Mouse (Mus musculus): ENCODE data around the gene Prrt2. TPM values are rescaled to one million over a fixed set of nuclear protein-coding genes. Genes with fewer than 3 reads are reported as not detected.

Prrt2 gene
- polyA plus RNA-seq, 1 experiment from 2014 or later: 3.2 TPM

DNA sequence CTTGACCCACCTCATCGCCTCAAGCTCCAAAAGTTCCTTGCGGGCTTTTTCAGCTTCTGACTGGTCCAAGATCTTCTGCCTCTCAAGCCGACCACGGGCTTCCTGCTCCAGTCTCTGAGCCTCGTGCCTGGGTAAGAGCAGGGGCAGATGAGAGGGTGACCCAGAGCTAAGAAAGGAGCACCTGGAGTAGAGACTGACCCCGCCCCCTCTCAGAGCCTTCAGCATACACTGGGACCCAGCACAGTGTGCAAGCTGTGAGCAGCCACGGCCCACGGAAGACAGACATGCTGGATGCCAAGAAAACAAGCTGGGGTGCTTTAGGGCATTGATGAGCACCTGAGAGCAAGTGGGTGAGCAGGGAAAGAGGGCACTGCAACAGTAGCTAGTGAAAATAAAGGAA, 32.2 kb downstream of the Prrt2 start:
- Histone ChIP-seq H3K9me3 (ENCODE audit: control insufficient read depth, low read length) (no peaks in the 10 kb centered on the region), H3K27me3 (ENCODE audit: control insufficient read depth, insufficient read depth, low read length) (no peaks in the 10 kb centered on the region), H3K4me3 (ENCODE audit: control insufficient read depth in 1 of 2, insufficient read depth in 1 of 2, low read depth in 1 of 2, low read length in 2 of 2) (no peak overlapping the region), H3K4me2 (ENCODE audit: low read length) (no peak overlapping the region), H3K27ac (replicated peaks in 1 of 2; ENCODE audit: control insufficient read depth in 1 of 2, insufficient read depth in 1 of 2, low read depth in 2 of 2, low read length in 2 of 2) (no peak overlapping the region), H3K4me1 (ENCODE audit: control insufficient read depth in 2 of 2, insufficient read depth in 2 of 2, low read length in 2 of 2) (0 out of 4 replicates have a peak, but pooled peaks cover 0 to 5% of the 10 kb centered on the region in 2 experiments), H3K36me3 (ENCODE audit: control insufficient read depth, insufficient read depth, low read length) (0 out of 2 replicates have a peak, but pooled peaks cover 2% of the 10 kb centered on the region), H3K9ac (ENCODE audit: low read length) (no peak overlapping the region)
- no peak for ATAC-seq (ENCODE audit: insufficient number of reproducible peaks, insufficient read depth, low FRiP score, low read depth)
- 65% methylated on average over 8 of the region's 8 CpGs for WGBS

- Histone ChIP-seq H3K36me3 (ENCODE audit: control insufficient read depth, insufficient read depth, low read length) (0 out of 2 replicates have a peak, but pooled peaks cover 5% of the 10 kb centered on the region), H3K4me3 (ENCODE audit: control insufficient read depth in 1 of 2, insufficient read depth in 1 of 2, low read depth in 1 of 2, low read length in 2 of 2) (no peak overlapping the region), H3K9ac (ENCODE audit: low read length) (no peak overlapping the region), H3K27ac (replicated peaks in 1 of 2; ENCODE audit: control insufficient read depth in 1 of 2, insufficient read depth in 1 of 2, low read depth in 2 of 2, low read length in 2 of 2) (no peak overlapping the region), H3K4me1 (ENCODE audit: control insufficient read depth in 2 of 2, insufficient read depth in 2 of 2, low read length in 2 of 2) (0 out of 4 replicates have a peak, but pooled peaks cover 0 to 5% of the 10 kb centered on the region in 2 experiments), H3K27me3 (ENCODE audit: control insufficient read depth, insufficient read depth, low read length) (no peaks in the 10 kb centered on the region), H3K4me2 (ENCODE audit: low read length) (no peak overlapping the region), H3K9me3 (ENCODE audit: control insufficient read depth, low read length) (no peaks in the 10 kb centered on the region)
- WGBS: 42% methylated on average over 9 of the region's 9 CpGs
- ATAC-seq (ENCODE audit: insufficient number of reproducible peaks, insufficient read depth, low FRiP score, low read depth): no peak
Measured at GRCm38 (mm10) chr7:126986319-126986718, 34.7 kb downstream of the Prrt2 start.

GRCm38 (mm10) chr7:126984667-126985444, 36.2 kb downstream of the Prrt2 start:
- no peak for ATAC-seq (ENCODE audit: insufficient number of reproducible peaks, insufficient read depth, low FRiP score, low read depth)
- H3K4me3 ChIP-seq (ENCODE audit: control insufficient read depth in 1 of 2, insufficient read depth in 1 of 2, low read depth in 1 of 2, low read length in 2 of 2): no peak overlapping the region
- no peak overlapping the region for H3K27ac ChIP-seq (replicated peaks in 1 of 2; ENCODE audit: control insufficient read depth in 1 of 2, insufficient read depth in 1 of 2, low read depth in 2 of 2, low read length in 2 of 2)
- 37% methylated on average over 10 of the region's 10 CpGs for WGBS
- 0 out of 4 replicates have a peak, but pooled peaks cover 0 to 5% of the 10 kb centered on the region in 2 experiments for H3K4me1 ChIP-seq (ENCODE audit: control insufficient read depth in 2 of 2, insufficient read depth in 2 of 2, low read length in 2 of 2)
- H3K27me3 ChIP-seq (ENCODE audit: control insufficient read depth, insufficient read depth, low read length): no peaks in the 10 kb centered on the region
- no peak overlapping the region for H3K4me2 ChIP-seq (ENCODE audit: low read length)
- peaks cover 15% of the 10 kb centered on the region for H3K36me3 ChIP-seq (ENCODE audit: control insufficient read depth, insufficient read depth, low read length)
- no peaks in the 10 kb centered on the region for H3K9me3 ChIP-seq (ENCODE audit: control insufficient read depth, low read length)
- H3K9ac ChIP-seq (ENCODE audit: low read length): no peak overlapping the region

DNA sequence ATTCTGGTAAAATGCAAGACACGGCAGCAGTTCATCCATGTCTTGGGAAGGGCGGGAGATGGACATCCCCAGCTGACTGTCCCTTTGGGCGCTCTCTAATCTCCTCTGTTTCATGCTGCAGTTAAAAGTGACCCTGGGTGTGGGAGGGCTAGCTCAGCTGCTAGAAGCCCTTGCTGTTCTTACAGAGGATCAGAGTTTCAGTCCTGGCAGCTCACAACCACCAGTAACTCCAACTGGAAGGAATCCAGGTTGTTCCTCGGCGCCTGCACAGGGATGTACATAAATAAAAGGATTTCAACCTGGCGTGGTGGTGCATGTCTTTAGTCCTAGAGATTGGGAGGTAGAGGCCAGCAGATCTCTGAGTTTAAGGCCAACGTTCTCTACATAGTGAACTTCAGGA, 37.9 kb downstream of the Prrt2 start:
- peaks cover 32% of the 10 kb centered on the region for H3K36me3 ChIP-seq (ENCODE audit: control insufficient read depth, insufficient read depth, low read length)
- no peak for ATAC-seq (ENCODE audit: insufficient number of reproducible peaks, insufficient read depth, low FRiP score, low read depth)
- H3K27ac ChIP-seq (replicated peaks in 1 of 2; ENCODE audit: control insufficient read depth in 1 of 2, insufficient read depth in 1 of 2, low read depth in 2 of 2, low read length in 2 of 2): no peak overlapping the region
- H3K4me2 ChIP-seq (ENCODE audit: low read length): no peak overlapping the region
- H3K9ac ChIP-seq (ENCODE audit: low read length): no peak overlapping the region
- no peak overlapping the region for H3K4me3 ChIP-seq (ENCODE audit: control insufficient read depth in 1 of 2, insufficient read depth in 1 of 2, low read depth in 1 of 2, low read length in 2 of 2)
- H3K9me3 ChIP-seq (ENCODE audit: control insufficient read depth, low read length): no peaks in the 10 kb centered on the region
- H3K4me1 ChIP-seq (ENCODE audit: control insufficient read depth in 2 of 2, insufficient read depth in 2 of 2, low read length in 2 of 2): 0 out of 4 replicates have a peak, but pooled peaks cover 0 to 5% of the 10 kb centered on the region in 2 experiments
- 74% methylated on average over 7 of the region's 7 CpGs for WGBS
- H3K27me3 ChIP-seq (ENCODE audit: control insufficient read depth, insufficient read depth, low read length): no peaks in the 10 kb centered on the region

GRCm38 (mm10) chr7:126982054-126982453, 39.0 kb downstream of the Prrt2 start:
- ATAC-seq (ENCODE audit: insufficient number of reproducible peaks, insufficient read depth, low FRiP score, low read depth): no peak
- Histone ChIP-seq H3K36me3 (ENCODE audit: control insufficient read depth, insufficient read depth, low read length) (peaks cover 33% of the 10 kb centered on the region), H3K27ac (replicated peaks in 1 of 2; ENCODE audit: control insufficient read depth in 1 of 2, insufficient read depth in 1 of 2, low read depth in 2 of 2, low read length in 2 of 2) (no peak overlapping the region), H3K9me3 (ENCODE audit: control insufficient read depth, low read length) (no peaks in the 10 kb centered on the region), H3K27me3 (ENCODE audit: control insufficient read depth, insufficient read depth, low read length) (no peaks in the 10 kb centered on the region), H3K4me1 (ENCODE audit: control insufficient read depth in 2 of 2, insufficient read depth in 2 of 2, low read length in 2 of 2) (peaks cover 2 to 10% of the 10 kb centered on the region in 2 experiments; a peak in 2 of 4 replicates), H3K4me3 (ENCODE audit: control insufficient read depth in 1 of 2, insufficient read depth in 1 of 2, low read depth in 1 of 2, low read length in 2 of 2) (no peak overlapping the region), H3K4me2 (ENCODE audit: low read length) (no peak overlapping the region), H3K9ac (ENCODE audit: low read length) (no peak overlapping the region)
- 65% methylated on average over 4 of the region's 4 CpGs for WGBS

DNA sequence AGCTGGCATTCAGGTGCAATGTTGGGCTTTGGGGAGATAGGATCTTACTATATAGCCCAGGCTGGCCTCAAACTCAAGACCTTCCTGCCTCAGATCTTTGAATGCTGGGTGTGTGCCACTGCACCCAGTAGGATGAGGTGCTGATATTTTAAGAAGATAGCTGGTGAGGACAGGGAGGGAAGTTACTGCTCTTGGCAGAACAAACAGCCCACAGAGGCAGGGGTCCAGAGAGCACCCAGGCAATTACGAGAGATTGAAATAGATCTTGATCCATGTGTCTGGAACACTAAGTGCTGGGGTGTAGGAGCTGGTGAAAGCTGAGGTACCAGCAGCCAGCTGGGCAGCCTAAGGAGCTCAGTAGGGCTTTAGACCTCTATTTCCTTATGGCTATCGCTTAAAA, 39.4 kb downstream of the Prrt2 start:
- peaks cover 33% of the 10 kb centered on the region for H3K36me3 ChIP-seq (ENCODE audit: control insufficient read depth, insufficient read depth, low read length)
- no peak overlapping the region for H3K9ac ChIP-seq (ENCODE audit: low read length)
- no peak overlapping the region for H3K4me3 ChIP-seq (ENCODE audit: control insufficient read depth in 1 of 2, insufficient read depth in 1 of 2, low read depth in 1 of 2, low read length in 2 of 2)
- 79% methylated on average over 2 of the region's 2 CpGs for WGBS
- H3K4me1 ChIP-seq (ENCODE audit: control insufficient read depth in 2 of 2, insufficient read depth in 2 of 2, low read length in 2 of 2): peaks cover 2 to 12% of the 10 kb centered on the region in 2 experiments; a peak in 2 of 4 replicates
- H3K4me2 ChIP-seq (ENCODE audit: low read length): no peak overlapping the region
- no peak for ATAC-seq (ENCODE audit: insufficient number of reproducible peaks, insufficient read depth, low FRiP score, low read depth)
- no peak overlapping the region for H3K27ac ChIP-seq (replicated peaks in 1 of 2; ENCODE audit: control insufficient read depth in 1 of 2, insufficient read depth in 1 of 2, low read depth in 2 of 2, low read length in 2 of 2)
- no peaks in the 10 kb centered on the region for H3K9me3 ChIP-seq (ENCODE audit: control insufficient read depth, low read length)
- no peaks in the 10 kb centered on the region for H3K27me3 ChIP-seq (ENCODE audit: control insufficient read depth, insufficient read depth, low read length)

- H3K27me3 ChIP-seq (ENCODE audit: control insufficient read depth, insufficient read depth, low read length): no peaks in the 10 kb centered on the region
- no peak for ATAC-seq (ENCODE audit: insufficient number of reproducible peaks, insufficient read depth, low FRiP score, low read depth)
- H3K9me3 ChIP-seq (ENCODE audit: control insufficient read depth, low read length): no peaks in the 10 kb centered on the region
Measured at GRCm38 (mm10) chr7:126978841-126979240, 42.2 kb downstream of the Prrt2 start.

More at GRCm38 (mm10) chr7:126978841-126979240, 42.2 kb downstream of the Prrt2 start:
- H3K27ac ChIP-seq (replicated peaks in 1 of 2; ENCODE audit: control insufficient read depth in 1 of 2, insufficient read depth in 1 of 2, low read depth in 2 of 2, low read length in 2 of 2): no peak overlapping the region
- 87% methylated on average over 6 of the region's 6 CpGs for WGBS
- no peak overlapping the region for H3K4me3 ChIP-seq (ENCODE audit: control insufficient read depth in 1 of 2, insufficient read depth in 1 of 2, low read depth in 1 of 2, low read length in 2 of 2)
- H3K4me2 ChIP-seq (ENCODE audit: low read length): no peak overlapping the region
- peaks cover 33% of the 10 kb centered on the region for H3K36me3 ChIP-seq (ENCODE audit: control insufficient read depth, insufficient read depth, low read length)
- no peak overlapping the region for H3K9ac ChIP-seq (ENCODE audit: low read length)
- H3K4me1 ChIP-seq (ENCODE audit: control insufficient read depth in 2 of 2, insufficient read depth in 2 of 2, low read length in 2 of 2): peaks cover 2 to 11% of the 10 kb centered on the region in 2 experiments; a peak in 3 of 4 replicates
